In genomic region chr9:118684343-118684742, GRCm38 (mm10) we compare ENCODE assay signal across 9 mouse cellular contexts.
DNase-seq lines count a peak whose midpoint lies in the region; ATAC-seq and TF ChIP-seq lines count a peak whose summit lies in the region.
"Had no signal": no experiment of that assay in that cellular context is flagged by ENCODE, and none has a peak within 500 bp of the region (broad histone marks: within the 10 kb centered on the region; RNA-seq: fewer than 3 reads in every experiment).

No protein-coding gene starts in this region.

- H3K9ac ChIP-seq in MEL (ENCODE audit: control insufficient read depth, low read depth, low read length, poor library complexity, severe bottlenecking), result no peak overlapping the region

- no peaks in the 10 kb centered on the region for H3K27me3 ChIP-seq in MEL (ENCODE audit: control insufficient read depth in 1 of 2, insufficient read depth in 2 of 2, low read length in 2 of 2)
- H3K27me3 ChIP-seq in limb, embryonic 10.5 days (ENCODE audit: low read depth, poor library complexity, severe bottlenecking), result no peaks in the 10 kb centered on the region

- peak; percentile 62 for ATAC-seq in megakaryocyte-erythroid progenitor cell, adult 5-6 weeks (replicated peaks; ENCODE audit: low FRiP score, low TSS enrichment, poor library complexity, severe bottlenecking)

- H3K9me3 ChIP-seq in MEL (replicated peaks; ENCODE audit: insufficient read depth, low read length), result no peaks in the 10 kb centered on the region
- H3K9me3 ChIP-seq in limb, embryonic 10.5 days (replicated peaks), result no peaks in the 10 kb centered on the region

- no peak overlapping the region for H3K27ac ChIP-seq in MEL (ENCODE audit: control insufficient read depth, low read depth, low read length)
- H3K27ac ChIP-seq in limb, embryonic 10.5 days, result no peak overlapping the region

- DNase-seq in layer of hippocampus, adult 11-12 months (ENCODE audit: low spot score), result peak; percentile 21
- DNase-seq in layer of hippocampus, adult 18-20 months (ENCODE audit: low spot score in 2 of 2), result no peak
- peak; percentile 58 for DNase-seq in CD4-positive helper T cell, adult 2 months (ENCODE audit: low read depth, low spot score)
- peak; percentile 19 for DNase-seq in MEL (ENCODE audit: low read depth, low spot score)
- no peak for DNase-seq in urinary bladder, adult 2 months (ENCODE audit: low spot score)
- DNase-seq in limb, embryonic 10.5 days (ENCODE audit: low spot score), result no peak
- DNase-seq: kidney, adult 11 months had no signal

- TF ChIP-seq POLR2A in MEL (IDR thresholded peaks at IDR 0.05; ENCODE audit: control insufficient read depth in 1 of 2, insufficient read depth in 1 of 2, low read depth in 1 of 2, low read length in 2 of 2, poor library complexity in 1 of 2), result no peak

- H3K4me3 ChIP-seq in MEL (ENCODE audit: control insufficient read depth in 1 of 2, insufficient read depth in 1 of 2, low read depth in 2 of 2, low read length in 2 of 2), result no peak overlapping the region
- no peak overlapping the region for H3K4me3 ChIP-seq in limb, embryonic 10.5 days
- H3K4me3 ChIP-seq: megakaryocyte, embryonic 14.5 days had no signal

- H3K4me1 ChIP-seq in MEL (ENCODE audit: control insufficient read depth in 1 of 2, insufficient read depth in 2 of 2, low read length in 2 of 2), result peaks cover 7 to 17% of the 10 kb centered on the region in 2 experiments
- H3K4me1 ChIP-seq in limb, embryonic 10.5 days, result peaks cover 43% of the 10 kb centered on the region

- TF ChIP-seq EP300 in MEL (IDR thresholded peaks at IDR 0.05; ENCODE audit: low read depth in 1 of 2, low read length in 2 of 2), result no peak

- TF ChIP-seq CTCF in MEL (IDR thresholded peaks at IDR 0.05 in 2 of 3, conservative IDR thresholded peaks at IDR 0.05 in 1 of 3; ENCODE audit: control insufficient read depth in 1 of 3, insufficient read depth in 1 of 3, low read depth in 2 of 3, low read length in 3 of 3, poor library complexity in 1 of 3, severe bottlenecking in 1 of 3), result peak; percentile 7 to 45 (median 15); a peak in 2 of 6 replicates

- WGBS in limb, embryonic 10.5 days, result 94% methylated on average over 9 of the region's 9 CpGs

- TF ChIP-seq RAD21 in MEL (IDR thresholded peaks at IDR 0.05; ENCODE audit: low read depth, low read length), result peak; percentile 43

- H3K79me2 ChIP-seq in MEL (ENCODE audit: control insufficient read depth, insufficient read depth, low read length, poor library complexity), result no peaks in the 10 kb centered on the region

- peaks cover 0 to 6% of the 10 kb centered on the region in 2 experiments; a peak in 2 of 4 replicates for H3K36me3 ChIP-seq in MEL (ENCODE audit: control insufficient read depth in 1 of 2, insufficient read depth in 2 of 2, low read length in 2 of 2)
- peaks cover 17% of the 10 kb centered on the region for H3K36me3 ChIP-seq in limb, embryonic 10.5 days

TF ChIP-seq in MEL, 35 proteins besides CTCF, POLR2A, EP300 and RAD21:
- TF ChIP-seq E2F4 (IDR thresholded peaks at IDR 0.05; ENCODE audit: borderline replicate concordance, low read depth, low read length) (no peak), MYC (IDR thresholded peaks at IDR 0.05; ENCODE audit: low read depth, low read length) (no peak), SMC3 (IDR thresholded peaks at IDR 0.05; ENCODE audit: low read depth, low read length) (peak; percentile 28; the same call in 1 of the 2 replicates), USF1 (IDR thresholded peaks at IDR 0.05; ENCODE audit: low read depth, low read length) (no peak)

Comparison
In these comparisons a context has a peak if more than half of its experiments do, and no peak if none do; other contexts are left out.
1. DNase-seq: peak in layer of hippocampus, adult 11-12 months (single experiment), CD4-positive helper T cell, adult 2 months (single experiment) and MEL (single experiment); none in layer of hippocampus, adult 18-20 months (0 of 2), urinary bladder, adult 2 months (single experiment) and limb, embryonic 10.5 days (single experiment).